Comparison of ENCODE assay signal across 8 mouse cellular contexts in genomic region chr19:10203146-10203847, GRCm38 (mm10). TPM values are rescaled to one million over a fixed set of nuclear protein-coding genes. Genes with fewer than 3 reads are reported as not detected.
DNase-seq lines count a peak whose midpoint lies in the region; ATAC-seq and TF ChIP-seq lines count a peak whose summit lies in the region.

No protein-coding gene starts in this region.

- peak overlapping the region; percentile 99 for H3K4me3 ChIP-seq in heart, embryonic 11.5 days (ENCODE audit: low read depth, low read length)
- H3K4me3 ChIP-seq in G1E (ENCODE audit: low read depth, low read length): peak overlapping the region; percentile 75
- peak overlapping the region; percentile 93 for H3K4me3 ChIP-seq in forebrain, embryonic 15.5 days

- no peaks in the 10 kb centered on the region for H3K9me3 ChIP-seq in heart, embryonic 11.5 days (replicated peaks; ENCODE audit: control insufficient read depth, low read length)
- no peaks in the 10 kb centered on the region for H3K9me3 ChIP-seq in G1E (replicated peaks)
- no peaks in the 10 kb centered on the region for H3K9me3 ChIP-seq in forebrain, embryonic 15.5 days

- TF ChIP-seq CTCF in G1E (IDR thresholded peaks at IDR 0.05; ENCODE audit: low read depth, low read length): no peak

- H3K36me3 ChIP-seq in heart, embryonic 11.5 days (ENCODE audit: control insufficient read depth, insufficient read depth, low read length): peaks cover 22% of the 10 kb centered on the region
- H3K36me3 ChIP-seq in G1E (replicated peaks): peaks cover 68% of the 10 kb centered on the region
- H3K36me3 ChIP-seq in forebrain, embryonic 15.5 days: peaks cover 36% of the 10 kb centered on the region

- 3% methylated on average over 23 of the region's 23 CpGs for WGBS in heart, embryonic 11.5 days (ENCODE audit: insufficient replicate concordance)
- 2% methylated on average over 23 of the region's 23 CpGs for WGBS in forebrain, embryonic 15.5 days

- H3K4me2 ChIP-seq in heart, embryonic 11.5 days: peak overlapping the region; percentile 82
- H3K4me2 ChIP-seq in forebrain, embryonic 15.5 days (replicated peaks): peak overlapping the region; percentile 88

- ATAC-seq in heart, embryonic 11.5 days (replicated peaks; ENCODE audit: insufficient number of reproducible peaks, low FRiP score, low TSS enrichment): peak; percentile 55; the same call in 1 of the 2 replicates
- no peak for ATAC-seq in G1E (ENCODE audit: extremely low read depth, insufficient number of reproducible peaks, low FRiP score, poor library complexity, severe bottlenecking)
- ATAC-seq in forebrain, embryonic 15.5 days (replicated peaks): peak; percentile 67
- peak; percentile 57 for ATAC-seq in megakaryocyte progenitor cell, adult 5-6 weeks (replicated peaks; ENCODE audit: poor library complexity)
- no peak for ATAC-seq in cerebellum, adult (ENCODE audit: insufficient number of reproducible peaks, low FRiP score, low TSS enrichment)

- peak overlapping the region; percentile 85 for H3K27ac ChIP-seq in heart, embryonic 11.5 days (ENCODE audit: low read depth, low read length)
- peak overlapping the region; percentile 89 for H3K27ac ChIP-seq in forebrain, embryonic 15.5 days (replicated peaks)

- DNase-seq in heart, adult 9 months (ENCODE audit: low spot score in 2 of 2): no peak
- peak; percentile 38 for DNase-seq in G1E (ENCODE audit: low spot score)
- no peak for DNase-seq in urinary bladder, postnatal 10 days (ENCODE audit: low spot score)
- no peak for DNase-seq in layer of hippocampus, postnatal 36 days

- H3K27me3 ChIP-seq in heart, embryonic 11.5 days (ENCODE audit: control insufficient read depth, insufficient read depth, low read length): no peaks in the 10 kb centered on the region
- no peaks in the 10 kb centered on the region for H3K27me3 ChIP-seq in G1E (ENCODE audit: insufficient read depth, low read length)
- no peaks in the 10 kb centered on the region for H3K27me3 ChIP-seq in forebrain, embryonic 15.5 days

- H3K4me1 ChIP-seq in heart, embryonic 11.5 days (ENCODE audit: control insufficient read depth, insufficient read depth, low read length): peaks cover 14% of the 10 kb centered on the region
- H3K4me1 ChIP-seq in G1E (ENCODE audit: insufficient read depth, low read depth, low read length): peaks cover 58% of the 10 kb centered on the region
- H3K4me1 ChIP-seq in forebrain, embryonic 15.5 days: peaks cover 20% of the 10 kb centered on the region

- H3K9ac ChIP-seq in heart, embryonic 11.5 days (ENCODE audit: low read depth, low read length): peak overlapping the region; percentile 93
- peak overlapping the region; percentile 88 for H3K9ac ChIP-seq in forebrain, embryonic 15.5 days (replicated peaks)

RNA-seq across cellular contexts. Expression of gene Tmem258, which starts 0.5 kb away (rescaled TPM):
- 412 and 418 TPM in 2 replicates for polyA plus RNA-seq in heart, embryonic 11.5 days (2014; fragmentation: Nextera tagmentation; extraction: Ambion mirVana)
- total RNA-seq in G1E (2014; fragmentation: Nextera tagmentation) (24.2 and 40.3 TPM in 2 replicates), G1E (2017) (178 and 219 TPM in 2 replicates)
- polyA plus RNA-seq in G1E (2012): 13.9 and 20.3 TPM in 2 replicates
- 397 and 403 TPM in 2 replicates for polyA plus RNA-seq in forebrain, embryonic 15.5 days (2015; fragmentation: Nextera tagmentation; extraction: Ambion mirVana)
- total RNA-seq in megakaryocyte progenitor cell, adult 5-6 weeks (2015): 308 and 313 TPM in 2 replicates
- total RNA-seq in megakaryocyte progenitor cell, adult 5-6 weeks (2017): 149 and 204 TPM in 2 replicates
- total RNA-seq in layer of hippocampus, postnatal 36 days (2021): 10 to 100 TPM; 78.7 to 80.1 TPM

RNA-seq across cellular contexts. Expression of gene Fen1, which starts 0.7 kb away (rescaled TPM):
- 59.3 and 70.9 TPM in 2 replicates for polyA plus RNA-seq in heart, embryonic 11.5 days (2014; fragmentation: Nextera tagmentation; extraction: Ambion mirVana)
- total RNA-seq in G1E (2014; fragmentation: Nextera tagmentation): 23.1 and 30.8 TPM in 2 replicates
- total RNA-seq in G1E (2017): 167 and 180 TPM in 2 replicates
- polyA plus RNA-seq in G1E (2012): 51.2 and 86.3 TPM in 2 replicates
- 54.7 and 58.4 TPM in 2 replicates for polyA plus RNA-seq in forebrain, embryonic 15.5 days (2015; fragmentation: Nextera tagmentation; extraction: Ambion mirVana)
- 56.9 and 61.1 TPM in 2 replicates for total RNA-seq in megakaryocyte progenitor cell, adult 5-6 weeks (2015)
- total RNA-seq in megakaryocyte progenitor cell, adult 5-6 weeks (2017): 125 and 135 TPM in 2 replicates
- 10 to 100 TPM in 1 of 2 experiments, 1 to 10 TPM in 1; 8.8 to 10.1 TPM for total RNA-seq in layer of hippocampus, postnatal 36 days (2021)

RNA-seq across cellular contexts. Expression of gene Fads1, which starts 20.6 kb away (rescaled TPM):
- polyA plus RNA-seq in heart, embryonic 11.5 days (2014; fragmentation: Nextera tagmentation; extraction: Ambion mirVana): 64.6 and 65.8 TPM in 2 replicates
- total RNA-seq in G1E (2014; fragmentation: Nextera tagmentation): 366 and 403 TPM in 2 replicates
- 143 and 145 TPM in 2 replicates for total RNA-seq in G1E (2017)
- 298 and 307 TPM in 2 replicates for polyA plus RNA-seq in G1E (2012)
- 158 and 166 TPM in 2 replicates for polyA plus RNA-seq in forebrain, embryonic 15.5 days (2015; fragmentation: Nextera tagmentation; extraction: Ambion mirVana)
- total RNA-seq in megakaryocyte progenitor cell, adult 5-6 weeks (2015): 14.9 and 22.2 TPM in 2 replicates
- total RNA-seq in megakaryocyte progenitor cell, adult 5-6 weeks (2017): 9.4 and 10.0 TPM in 2 replicates
- 100 to 1,000 TPM; 180 to 187 TPM for total RNA-seq in layer of hippocampus, postnatal 36 days (2021)

RNA-seq across cellular contexts. Expression of gene Myrf, which starts 37.3 kb away (rescaled TPM):
- 22.7 and 23.0 TPM in 2 replicates for polyA plus RNA-seq in heart, embryonic 11.5 days (2014; fragmentation: Nextera tagmentation; extraction: Ambion mirVana)
- total RNA-seq in G1E (2014; fragmentation: Nextera tagmentation): not detected in 2 replicates
- 0.12 and 0.22 TPM in 2 replicates for total RNA-seq in G1E (2017)
- polyA plus RNA-seq in G1E (2012): not detected in 2 replicates
- 0.18 and 0.26 TPM in 2 replicates for polyA plus RNA-seq in forebrain, embryonic 15.5 days (2015; fragmentation: Nextera tagmentation; extraction: Ambion mirVana)
- not detected in 2 replicates for total RNA-seq in megakaryocyte progenitor cell, adult 5-6 weeks (2015)
- total RNA-seq in megakaryocyte progenitor cell, adult 5-6 weeks (2017): not detected in 2 replicates
- 10 to 100 TPM; 27.5 to 30.5 TPM for total RNA-seq in layer of hippocampus, postnatal 36 days (2021)

Comparison
In these comparisons a context has a peak if more than half of its experiments do, and no peak if none do; other contexts are left out.
1. ATAC-seq: peak in heart, embryonic 11.5 days (single experiment), forebrain, embryonic 15.5 days (single experiment) and megakaryocyte progenitor cell, adult 5-6 weeks (single experiment); none in G1E (single experiment) and cerebellum, adult (single experiment).
2. RNA of gene Fads1, which starts 20.6 kb away (total RNA-seq): 143 to 403 TPM in G1E and 180 to 187 TPM in layer of hippocampus, postnatal 36 days; 9.4 to 22.2 TPM in megakaryocyte progenitor cell, adult 5-6 weeks; every median in the first group is over 4 times any median in the second.
3. Peak in every context shown above with its lines, with median percentiles within 50 percentile points of each other: H3K4me3 ChIP-seq.